Mouse (Mus musculus) neural tube, embryonic 14.5 days (tissue): ENCODE results near the gene Gcnt7. TPM values are rescaled to one million over a fixed set of nuclear protein-coding genes. Genes with fewer than 3 reads are reported as not detected.

Experiments used
- ATAC-seq: fragments of 200-750 bp; cut with Nextera tagmentation; 2 replicates; pipeline ENCODE4 v1.8.0; 2017; ENCODE audit warnings: low read depth, mild to moderate bottlenecking, moderate TSS enrichment, moderate library complexity
- H3K27ac ChIP-seq: fragments of 300-500 bp; sonication (generic); 2 replicates; pipeline ENCODE4 v1.5.1; 2014; ENCODE audit warnings: low read depth, mild to moderate bottlenecking, control low read depth, low read length, moderate library complexity, mixed read lengths
- H3K27me3 ChIP-seq: fragments of 300-500 bp; sonication (generic); 2 replicates; pipeline ENCODE4 v1.6.1; 2014; ENCODE audit warnings: low read length; ENCODE audit not compliant: control insufficient read depth, insufficient read depth
- H3K36me3 ChIP-seq: fragments of 300-500 bp; sonication (generic); 2 replicates; pipeline ENCODE4 v1.6.1; 2014; ENCODE audit warnings: low read length, mixed read lengths; ENCODE audit not compliant: control insufficient read depth, insufficient read depth
- H3K4me1 ChIP-seq: fragments of 300-500 bp; sonication (generic); 2 replicates; pipeline ENCODE4 v1.6.1; 2014; ENCODE audit warnings: low read length; ENCODE audit not compliant: control insufficient read depth, insufficient read depth
- H3K4me2 ChIP-seq: fragments of 300-500 bp; sonication (generic); 2 replicates; pipeline ENCODE4 v1.6.1; 2014; ENCODE audit warnings: mild to moderate bottlenecking, low read depth, low read length, control low read depth
- H3K4me3 ChIP-seq: fragments of 300-500 bp; sonication (generic); 2 replicates; pipeline ENCODE4 v1.5.1; 2014; ENCODE audit warnings: low read depth, low read length, control low read depth, mixed read lengths
- H3K9ac ChIP-seq: fragments of 300-500 bp; sonication (generic); replicated peaks from 2 replicates; pipeline ENCODE4 v1.6.1; 2014; ENCODE audit warnings: low read depth, mild to moderate bottlenecking, control low read depth, low read length, mixed read lengths
- H3K9me3 ChIP-seq: fragments of 300-500 bp; sonication (generic); 2 replicates; pipeline ENCODE4 v1.6.1; 2016; ENCODE audit warnings: low read length; ENCODE audit not compliant: control insufficient read depth
- WGBS: fragments of 180-500 bp; shearing (Covaris S2); extraction: QIAGEN DNeasy Blood & Tissue Kit; methylation state at CpG from one replicate; pipeline ENCODE4 v1.1.7; 2014; 5-methylcytosine and 5-hydroxymethylcytosine counted together
- polyA plus RNA-seq: library from polyadenylated mRNA; unstranded; fragments of >200 nt; fragmentation: Nextera tagmentation; extraction: Ambion mirVana; gene quantifications from 2 replicates; pipeline ENCODE4 v1.2.1, GENCODE M21; 2014

Gene Gcnt7
- polyA plus RNA-seq, 1 experiment from 2014 or later, result 0.80 TPM

- ATAC-seq, result no peak
Observed at GRCm38 (mm10) chr2:172445617-172446016, 12.8 kb downstream of the Gcnt7 start.

GRCm38 (mm10) chr2:172441176-172441575 is 17.2 kb downstream of the Gcnt7 start:
- no peak overlapping the region for H3K27ac ChIP-seq
- peaks cover 15% of the 10 kb centered on the region for H3K4me1 ChIP-seq
- WGBS, result 38% methylated on average over 6 of the region's 6 CpGs
- no peaks in the 10 kb centered on the region for H3K27me3 ChIP-seq
- peaks cover 6% of the 10 kb centered on the region; the same call in 1 of the 2 replicates for H3K36me3 ChIP-seq
- H3K4me2 ChIP-seq, result peak overlapping the region; percentile 63
- H3K9me3 ChIP-seq, result no peaks in the 10 kb centered on the region
- ATAC-seq, result no peak
- H3K4me3 ChIP-seq, result peak overlapping the region; percentile 64
- peak overlapping the region; percentile 51 for H3K9ac ChIP-seq

More at GRCm38 (mm10) chr2:172445617-172446016, 12.8 kb downstream of the Gcnt7 start:
- Histone ChIP-seq H3K4me2 (no peak overlapping the region), H3K4me3 (no peak overlapping the region), H3K36me3 (peaks cover 37% of the 10 kb centered on the region), H3K27ac (no peak overlapping the region), H3K9ac (no peak overlapping the region), H3K9me3 (no peaks in the 10 kb centered on the region), H3K27me3 (no peaks in the 10 kb centered on the region), H3K4me1 (peaks cover 10% of the 10 kb centered on the region)
- WGBS, result 94% methylated on average over 4 of the region's 4 CpGs

GRCm38 (mm10) chr2:172440640-172441005 is 17.8 kb downstream of the Gcnt7 start:
- ATAC-seq, result peak; percentile 77
- 2% methylated on average over 21 of the region's 21 CpGs for WGBS
- Histone ChIP-seq H3K4me1 (peaks cover 15% of the 10 kb centered on the region), H3K36me3 (0 out of 2 replicates have a peak, but pooled peaks cover 2% of the 10 kb centered on the region), H3K27ac (no peak overlapping the region), H3K27me3 (no peaks in the 10 kb centered on the region), H3K4me2 (peak overlapping the region; percentile 63), H3K4me3 (peak overlapping the region; percentile 64), H3K9ac (peak overlapping the region; percentile 51), H3K9me3 (no peaks in the 10 kb centered on the region)

- no peaks in the 10 kb centered on the region for H3K27me3 ChIP-seq
- peak within 1 kb of the TSS; percentile 64 for H3K4me3 ChIP-seq
- H3K27ac ChIP-seq, result peak within 1 kb of the TSS; percentile 77; the same call in 1 of the 2 replicates
- WGBS, result 2% methylated on average over 35 of the region's 35 CpGs
- ATAC-seq, result peak; percentile 98
- peak within 1 kb of the TSS; percentile 57 for H3K9ac ChIP-seq
- H3K4me2 ChIP-seq, result peak within 1 kb of the TSS; percentile 63
- H3K36me3 ChIP-seq, result no peaks in the 10 kb centered on the region
- H3K4me1 ChIP-seq, result peaks cover 15% of the 10 kb centered on the region
- no peaks in the 10 kb centered on the region for H3K9me3 ChIP-seq
Observed at GRCm38 (mm10) chr2:172439843-172440639, 18.4 kb downstream of the Gcnt7 start, which contains the start of gene Rtf2. Gene Rtf2, plus strand, starts transcription at chr2:172440556.

- no peaks in the 10 kb centered on the region for H3K36me3 ChIP-seq
Observed at GRCm38 (mm10) chr2:172437371-172437952, 20.9 kb downstream of the Gcnt7 start.

GRCm38 (mm10) chr2:172433746-172434145 is 24.6 kb downstream of the Gcnt7 start:
- no peaks in the 10 kb centered on the region for H3K36me3 ChIP-seq
- no peaks in the 10 kb centered on the region for H3K27me3 ChIP-seq
- no peaks in the 10 kb centered on the region for H3K4me1 ChIP-seq
- H3K4me3 ChIP-seq, result no peak overlapping the region
- H3K9me3 ChIP-seq, result no peaks in the 10 kb centered on the region
- no peak overlapping the region for H3K9ac ChIP-seq
- no peak overlapping the region for H3K27ac ChIP-seq
- WGBS, result 62% methylated on average over 5 of the region's 5 CpGs
- H3K4me2 ChIP-seq, result no peak overlapping the region
- no peak for ATAC-seq

More at GRCm38 (mm10) chr2:172437371-172437952, 20.9 kb downstream of the Gcnt7 start:
- no peak overlapping the region for H3K9ac ChIP-seq
- 65% methylated on average over 16 of the region's 16 CpGs for WGBS
- peaks cover 15% of the 10 kb centered on the region for H3K4me1 ChIP-seq
- ATAC-seq, result no peak
- H3K4me2 ChIP-seq, result no peak overlapping the region
- no peaks in the 10 kb centered on the region for H3K27me3 ChIP-seq
- H3K27ac ChIP-seq, result no peak overlapping the region
- H3K4me3 ChIP-seq, result no peak overlapping the region
- no peaks in the 10 kb centered on the region for H3K9me3 ChIP-seq

GRCm38 (mm10) chr2:172430609-172431008 is 27.8 kb downstream of the Gcnt7 start:
- Histone ChIP-seq H3K4me1 (no peaks in the 10 kb centered on the region), H3K27me3 (no peaks in the 10 kb centered on the region), H3K27ac (no peak overlapping the region), H3K9me3 (no peaks in the 10 kb centered on the region), H3K4me3 (no peak overlapping the region), H3K36me3 (no peaks in the 10 kb centered on the region), H3K4me2 (no peak overlapping the region), H3K9ac (no peak overlapping the region)
- no peak for ATAC-seq
- WGBS, result 92% methylated on average over 1 of the region's 1 CpGs

- 90% methylated on average over 5 of the region's 5 CpGs for WGBS
- Histone ChIP-seq H3K9me3 (no peaks in the 10 kb centered on the region), H3K27ac (no peak overlapping the region), H3K27me3 (no peaks in the 10 kb centered on the region), H3K4me2 (no peak overlapping the region), H3K4me3 (no peak overlapping the region), H3K9ac (no peak overlapping the region), H3K4me1 (no peaks in the 10 kb centered on the region), H3K36me3 (no peaks in the 10 kb centered on the region)
- ATAC-seq, result no peak
Observed at GRCm38 (mm10) chr2:172418208-172418607, 40.2 kb downstream of the Gcnt7 start.

GRCm38 (mm10) chr2:172416876-172417275 is 41.5 kb downstream of the Gcnt7 start:
- Histone ChIP-seq H3K4me2 (no peak overlapping the region), H3K36me3 (no peaks in the 10 kb centered on the region), H3K4me1 (0 out of 2 replicates have a peak, but pooled peaks cover 3% of the 10 kb centered on the region), H3K27me3 (no peaks in the 10 kb centered on the region), H3K4me3 (no peak overlapping the region), H3K27ac (no peak overlapping the region), H3K9me3 (no peaks in the 10 kb centered on the region), H3K9ac (no peak overlapping the region)
- 87% methylated on average over 5 of the region's 5 CpGs for WGBS
- no peak for ATAC-seq
